In genomic region chr3:132880826-132881225, GRCm38 (mm10) we compare ENCODE assay signal across 18 mouse cellular contexts.
A peak's percentile ranks its signal among the peaks of the same experiment; 100 is the strongest.
DNase-seq lines count a peak whose midpoint lies in the region; ATAC-seq lines count a peak whose summit lies in the region.
"Had no signal": no experiment of that assay in that cellular context is flagged by ENCODE, and none has a peak within 500 bp of the region (broad histone marks: within the 10 kb centered on the region; RNA-seq: fewer than 3 reads in every experiment).

No protein-coding gene starts in this region.

- peaks cover 25% of the 10 kb centered on the region for H3K4me1 ChIP-seq in kidney, embryonic 16.5 days (ENCODE audit: insufficient read depth, low read length)
- H3K4me1 ChIP-seq in hindbrain, embryonic 16.5 days (ENCODE audit: control insufficient read depth, insufficient read depth, low read depth, low read length): peaks cover 3% of the 10 kb centered on the region; the same call in 1 of the 2 replicates
- 0 out of 2 replicates have a peak, but pooled peaks cover 2% of the 10 kb centered on the region for H3K4me1 ChIP-seq in midbrain, embryonic 16.5 days (ENCODE audit: control insufficient read depth, insufficient read depth, low read length)
- H3K4me1 ChIP-seq: liver, embryonic 12.5 days had no signal

- H3K27me3 ChIP-seq in kidney, embryonic 16.5 days (ENCODE audit: insufficient read depth, low read length): no peaks in the 10 kb centered on the region
- no peaks in the 10 kb centered on the region for H3K27me3 ChIP-seq in hindbrain, embryonic 16.5 days (replicated peaks; ENCODE audit: control insufficient read depth, insufficient read depth, low read length)
- no peaks in the 10 kb centered on the region for H3K27me3 ChIP-seq in midbrain, embryonic 16.5 days (ENCODE audit: control insufficient read depth, insufficient read depth, low read depth, low read length)
- H3K27me3 ChIP-seq: embryonic facial prominence, embryonic 15.5 days; liver, embryonic 12.5 days had no signal

- WGBS in kidney, embryonic 16.5 days: 71% methylated on average over 9 of the region's 9 CpGs
- 44% methylated on average over 9 of the region's 9 CpGs for WGBS in hindbrain, embryonic 16.5 days
- WGBS in midbrain, embryonic 16.5 days: 45% methylated on average over 9 of the region's 9 CpGs

- peak overlapping the region; percentile 67 for H3K27ac ChIP-seq in kidney, embryonic 16.5 days (ENCODE audit: low read length)
- no peak overlapping the region for H3K27ac ChIP-seq in hindbrain, embryonic 16.5 days (ENCODE audit: low read depth, low read length)
- H3K27ac ChIP-seq in midbrain, embryonic 16.5 days (ENCODE audit: low read length): no peak overlapping the region
- H3K27ac ChIP-seq: embryonic facial prominence, embryonic 15.5 days; liver, embryonic 12.5 days; stomach, postnatal 0 days had no signal

- DNase-seq in kidney, adult 11 months: no peak
- peak; percentile 38 for DNase-seq in lung, postnatal 14 days
- DNase-seq in thymus, postnatal 25 days: no peak
- no peak for DNase-seq in right cerebral cortex, postnatal 14 days
- DNase-seq: adrenal gland, adult 8-10 months; cerebellum, adult 9-11 months; heart, adult 18-20 months; kidney, adult 9 months; left cerebral cortex, postnatal 4 days; thymus, postnatal 4 days had no signal

- H3K4me3 ChIP-seq in kidney, embryonic 16.5 days (ENCODE audit: low read length): no peak overlapping the region
- H3K4me3 ChIP-seq in hindbrain, embryonic 16.5 days (ENCODE audit: low read length): no peak overlapping the region
- no peak overlapping the region for H3K4me3 ChIP-seq in midbrain, embryonic 16.5 days (ENCODE audit: low read depth, low read length)
- H3K4me3 ChIP-seq: embryonic facial prominence, embryonic 15.5 days; liver, embryonic 12.5 days had no signal

- no peaks in the 10 kb centered on the region for H3K9me3 ChIP-seq in kidney, embryonic 16.5 days (ENCODE audit: low read length)
- H3K9me3 ChIP-seq in hindbrain, embryonic 16.5 days (ENCODE audit: control insufficient read depth, low read length): no peaks in the 10 kb centered on the region
- H3K9me3 ChIP-seq in midbrain, embryonic 16.5 days (replicated peaks; ENCODE audit: control insufficient read depth, low read length, poor library complexity, severe bottlenecking): no peaks in the 10 kb centered on the region
- H3K9me3 ChIP-seq: embryonic facial prominence, embryonic 15.5 days; liver, embryonic 12.5 days had no signal

- ATAC-seq in kidney, embryonic 16.5 days (ENCODE audit: low FRiP score, low TSS enrichment): no peak
- ATAC-seq in hindbrain, embryonic 16.5 days: peak; percentile 70; the same call in 1 of the 2 replicates
- 0 out of 2 replicates have a peak, but pooled peaks have one; percentile 46 for ATAC-seq in midbrain, embryonic 16.5 days
- no peak for ATAC-seq in activated CD4-positive, CD25-positive, alpha-beta regulatory T cell, adult 4 months
- ATAC-seq: CD4-positive, CD25-positive, alpha-beta regulatory T cell, adult 4 months; liver, embryonic 12.5 days had no signal

- no peaks in the 10 kb centered on the region for H3K36me3 ChIP-seq in kidney, embryonic 16.5 days (ENCODE audit: insufficient read depth, low read length)
- H3K36me3 ChIP-seq in hindbrain, embryonic 16.5 days (ENCODE audit: control insufficient read depth, insufficient read depth, low read length): no peaks in the 10 kb centered on the region
- H3K36me3 ChIP-seq in midbrain, embryonic 16.5 days (ENCODE audit: control insufficient read depth, insufficient read depth, low read length): no peaks in the 10 kb centered on the region
- H3K36me3 ChIP-seq: embryonic facial prominence, embryonic 15.5 days; liver, embryonic 12.5 days had no signal

- H3K4me2 ChIP-seq in kidney, embryonic 16.5 days (replicated peaks; ENCODE audit: low read depth, low read length): no peak overlapping the region
- H3K4me2 ChIP-seq in hindbrain, embryonic 16.5 days (ENCODE audit: low read length): peak overlapping the region; percentile 33
- H3K4me2 ChIP-seq in midbrain, embryonic 16.5 days (ENCODE audit: low read length): peak overlapping the region; percentile 11
- H3K4me2 ChIP-seq: embryonic facial prominence, embryonic 15.5 days; liver, embryonic 12.5 days had no signal

- H3K9ac ChIP-seq in kidney, embryonic 16.5 days (replicated peaks; ENCODE audit: low read length): 0 out of 2 replicates have a peak overlapping the region, but pooled peaks have one; percentile 5
- no peak overlapping the region for H3K9ac ChIP-seq in hindbrain, embryonic 16.5 days (ENCODE audit: low read depth, low read length)
- H3K9ac ChIP-seq in midbrain, embryonic 16.5 days (ENCODE audit: low read depth, low read length): no peak overlapping the region
- H3K9ac ChIP-seq: embryonic facial prominence, embryonic 15.5 days; liver, embryonic 12.5 days had no signal

Comparison
In these comparisons a context has a peak if more than half of its experiments do, and no peak if none do; other contexts are left out.
1. ATAC-seq: peak in hindbrain, embryonic 16.5 days (single experiment) and midbrain, embryonic 16.5 days (single experiment); none in kidney, embryonic 16.5 days (single experiment) and activated CD4-positive, CD25-positive, alpha-beta regulatory T cell, adult 4 months (single experiment).